Mouse (Mus musculus) lung, embryonic 14.5 days (tissue): ENCODE measurements at regions not wholly inside any gene's neighbourhood (a gene's known extent, or its start where the extent isn't known, plus 50 kb on each side); places are given as distances from the start of the nearest gene placed in this dataset.

ENCODE experiments used
- ATAC-seq: fragments of 200-750 bp; cut with Nextera tagmentation; 2 replicates; pipeline ENCODE4 v1.8.0; 2017; ENCODE audit warnings: mild to moderate bottlenecking, moderate TSS enrichment, moderate library complexity; ENCODE audit not compliant: insufficient read depth
- DNase-seq: peaks from one replicate; pipeline ENCODE4 v3.0.0-alpha.2; 2015
- H3K27ac ChIP-seq: fragments of 300-500 bp; sonication (generic); 2 replicates; pipeline ENCODE4 v1.5.1; 2014; ENCODE audit warnings: low read depth, mild to moderate bottlenecking, moderate library complexity
- H3K27me3 ChIP-seq: fragments of 300-500 bp; sonication (generic); 2 replicates; pipeline ENCODE4 v1.6.1; 2014; ENCODE audit warnings: low read length, control low read depth; ENCODE audit not compliant: insufficient read depth
- H3K36me3 ChIP-seq: fragments of 300-500 bp; sonication (generic); 2 replicates; pipeline ENCODE4 v1.6.1; 2014; ENCODE audit warnings: control low read depth; ENCODE audit not compliant: insufficient read depth
- H3K4me1 ChIP-seq: fragments of 300-500 bp; sonication (generic); 2 replicates; pipeline ENCODE4 v1.6.1; 2014; ENCODE audit warnings: antibody characterized with exemption, control low read depth; ENCODE audit not compliant: insufficient read depth
- H3K4me2 ChIP-seq: fragments of 300-500 bp; sonication (generic); 2 replicates; pipeline ENCODE4 v1.6.1; 2014; ENCODE audit warnings: mild to moderate bottlenecking
- H3K4me3 ChIP-seq: fragments of 300-500 bp; sonication (generic); 2 replicates; pipeline ENCODE4 v1.5.1; 2014; ENCODE audit warnings: low read depth, low read length
- H3K9ac ChIP-seq: fragments of 300-500 bp; sonication (generic); 2 replicates; pipeline ENCODE4 v1.6.1; 2014
- H3K9me3 ChIP-seq: fragments of 300-500 bp; sonication (generic); 2 replicates; pipeline ENCODE4 v1.6.1; 2016; ENCODE audit warnings: low read depth, low read length, control low read depth
- CTCF ChIP-seq: IDR thresholded peaks from 2 replicates; pipeline ENCODE4 v1.5.1; 2016; ENCODE audit warnings: antibody characterized with exemption, low read depth
- WGBS: fragments of 180-500 bp; shearing (Covaris S2); extraction: QIAGEN DNeasy Blood & Tissue Kit; methylation state at CpG from one replicate; pipeline ENCODE4 v1.1.7; 2014; 5-methylcytosine and 5-hydroxymethylcytosine counted together

- Histone ChIP-seq H3K4me2 (no peak overlapping the region), H3K27ac (no peak overlapping the region), H3K27me3 (no peaks in the 10 kb centered on the region), H3K36me3 (no peaks in the 10 kb centered on the region), H3K4me3 (no peak overlapping the region), H3K4me1 (no peaks in the 10 kb centered on the region), H3K9me3 (no peaks in the 10 kb centered on the region), H3K9ac (no peak overlapping the region)
- DNase-seq (no peak), ATAC-seq (no peak)
- WGBS: 84% methylated on average over 3 of the region's 3 CpGs
- no peak for TF ChIP-seq CTCF
These were observed 421.4 kb downstream of the Dad1 start for GRCm38 (mm10) chr14:53832553-53832952.

GRCm38 (mm10) chr14:53831651-53832050 is 422.3 kb downstream of the Dad1 start:
- DNase-seq: no peak

GRCm38 (mm10) chr14:53830717-53831116 is 423.2 kb downstream of the Dad1 start:
- no peak overlapping the region for H3K27ac ChIP-seq
- no peak overlapping the region for H3K4me3 ChIP-seq
- no peak overlapping the region for H3K9ac ChIP-seq
- H3K4me2 ChIP-seq: no peak overlapping the region
- H3K9me3 ChIP-seq: no peaks in the 10 kb centered on the region
- no peaks in the 10 kb centered on the region for H3K4me1 ChIP-seq
- no peak for TF ChIP-seq CTCF
- no peaks in the 10 kb centered on the region for H3K36me3 ChIP-seq
- 31% methylated on average over 1 of the region's 1 CpGs for WGBS
- ATAC-seq (no peak), DNase-seq (no peak)
- H3K27me3 ChIP-seq: no peaks in the 10 kb centered on the region

More at GRCm38 (mm10) chr14:53831651-53832050, 422.3 kb downstream of the Dad1 start:
- no peaks in the 10 kb centered on the region for H3K9me3 ChIP-seq
- no peak for ATAC-seq
- H3K27ac ChIP-seq: no peak overlapping the region
- H3K4me3 ChIP-seq: no peak overlapping the region
- no peaks in the 10 kb centered on the region for H3K4me1 ChIP-seq
- no peak overlapping the region for H3K4me2 ChIP-seq
- H3K27me3 ChIP-seq: no peaks in the 10 kb centered on the region
- no peak overlapping the region for H3K9ac ChIP-seq
- 81% methylated on average over 6 of the region's 6 CpGs for WGBS
- no peaks in the 10 kb centered on the region for H3K36me3 ChIP-seq
- TF ChIP-seq CTCF: no peak

GRCm38 (mm10) chr14:53826782-53827181 is 427.1 kb downstream of the Dad1 start:
- H3K36me3 ChIP-seq: no peaks in the 10 kb centered on the region
- 86% methylated on average over 4 of the region's 4 CpGs for WGBS
- ATAC-seq: no peak
- H3K4me3 ChIP-seq: no peak overlapping the region
- no peaks in the 10 kb centered on the region for H3K9me3 ChIP-seq
- no peak overlapping the region for H3K9ac ChIP-seq
- no peak overlapping the region for H3K4me2 ChIP-seq
- DNase-seq: no peak
- H3K27me3 ChIP-seq: no peaks in the 10 kb centered on the region
- H3K27ac ChIP-seq: no peak overlapping the region
- H3K4me1 ChIP-seq: no peaks in the 10 kb centered on the region
- TF ChIP-seq CTCF: no peak

GRCm38 (mm10) chr14:53806231-53806630 is 447.7 kb downstream of the Dad1 start:
- Histone ChIP-seq H3K9me3 (no peaks in the 10 kb centered on the region), H3K4me3 (no peak overlapping the region), H3K27ac (no peak overlapping the region), H3K4me1 (no peaks in the 10 kb centered on the region), H3K4me2 (no peak overlapping the region), H3K9ac (no peak overlapping the region), H3K27me3 (no peaks in the 10 kb centered on the region), H3K36me3 (no peaks in the 10 kb centered on the region)
- WGBS: 13% methylated on average over 3 of the region's 3 CpGs
- ATAC-seq (no peak), DNase-seq (peak; percentile 93)
- peak; percentile 78 for TF ChIP-seq CTCF

- Histone ChIP-seq H3K27me3 (no peaks in the 10 kb centered on the region), H3K4me3 (no peak overlapping the region), H3K9ac (no peak overlapping the region), H3K36me3 (no peaks in the 10 kb centered on the region), H3K4me1 (no peaks in the 10 kb centered on the region), H3K9me3 (no peaks in the 10 kb centered on the region), H3K4me2 (peak overlapping the region; percentile 46), H3K27ac (no peak overlapping the region)
- ATAC-seq (peak; percentile 87), DNase-seq (peak; percentile 96)
- WGBS: 19% methylated on average over 17 of the region's 17 CpGs
- peak; percentile 86 for TF ChIP-seq CTCF
These were observed 449.9 kb downstream of the Dad1 start for GRCm38 (mm10) chr14:53803698-53804620.

GRCm38 (mm10) chr14:53802547-53802946 is 451.4 kb downstream of the Dad1 start:
- no peak for TF ChIP-seq CTCF
- Histone ChIP-seq H3K9me3 (no peaks in the 10 kb centered on the region), H3K36me3 (no peaks in the 10 kb centered on the region), H3K4me1 (no peaks in the 10 kb centered on the region), H3K27ac (no peak overlapping the region), H3K4me2 (no peak overlapping the region), H3K9ac (no peak overlapping the region), H3K4me3 (no peak overlapping the region), H3K27me3 (no peaks in the 10 kb centered on the region)
- no peak for ATAC-seq
- DNase-seq: no peak
- WGBS: 67% methylated on average over 3 of the region's 3 CpGs
